Mouse (Mus musculus) macrophage (primary cell): ENCODE results near the gene Mettl16. TPM values are rescaled to one million over a fixed set of nuclear protein-coding genes. Genes with fewer than 3 reads are reported as not detected.

Experiments
- H3K27ac ChIP-seq: fragments of 350-480 bp; formaldehyde crosslinking; 2 replicates; pipeline ENCODE4 v1.9.0; 2021
- H3K36me3 ChIP-seq: fragments of 350-480 bp; formaldehyde crosslinking; 2 replicates; pipeline ENCODE4 v1.9.0; 2021; ENCODE audit errors: inconsistent target
- H3K4me3 ChIP-seq: fragments of 350-480 bp; formaldehyde crosslinking; 2 replicates; pipeline ENCODE4 v1.9.0; 2021; ENCODE audit errors: inconsistent target
- H3K79me2 ChIP-seq: fragments of 350-480 bp; formaldehyde crosslinking; 2 replicates; pipeline ENCODE4 v1.9.0; 2021; ENCODE audit errors: inconsistent target
- WGBS: methylation state at CpG from one replicate; pipeline ENCODE4 v1.1.7; 2026; ENCODE audit warnings: inconsistent platforms; ENCODE audit not compliant: missing documents; 5-methylcytosine and 5-hydroxymethylcytosine counted together
- polyA plus RNA-seq: library from polyadenylated mRNA; stranded (reverse); fragments of 250-400 nt; gene quantifications from 3 replicates; pipeline ENCODE4 v1.2.4, GENCODE M21; 2018; ENCODE audit warnings: inconsistent platforms

Mettl16 gene
- polyA plus RNA-seq, 1 experiment from 2014 or later = 15.0 TPM

DNA sequence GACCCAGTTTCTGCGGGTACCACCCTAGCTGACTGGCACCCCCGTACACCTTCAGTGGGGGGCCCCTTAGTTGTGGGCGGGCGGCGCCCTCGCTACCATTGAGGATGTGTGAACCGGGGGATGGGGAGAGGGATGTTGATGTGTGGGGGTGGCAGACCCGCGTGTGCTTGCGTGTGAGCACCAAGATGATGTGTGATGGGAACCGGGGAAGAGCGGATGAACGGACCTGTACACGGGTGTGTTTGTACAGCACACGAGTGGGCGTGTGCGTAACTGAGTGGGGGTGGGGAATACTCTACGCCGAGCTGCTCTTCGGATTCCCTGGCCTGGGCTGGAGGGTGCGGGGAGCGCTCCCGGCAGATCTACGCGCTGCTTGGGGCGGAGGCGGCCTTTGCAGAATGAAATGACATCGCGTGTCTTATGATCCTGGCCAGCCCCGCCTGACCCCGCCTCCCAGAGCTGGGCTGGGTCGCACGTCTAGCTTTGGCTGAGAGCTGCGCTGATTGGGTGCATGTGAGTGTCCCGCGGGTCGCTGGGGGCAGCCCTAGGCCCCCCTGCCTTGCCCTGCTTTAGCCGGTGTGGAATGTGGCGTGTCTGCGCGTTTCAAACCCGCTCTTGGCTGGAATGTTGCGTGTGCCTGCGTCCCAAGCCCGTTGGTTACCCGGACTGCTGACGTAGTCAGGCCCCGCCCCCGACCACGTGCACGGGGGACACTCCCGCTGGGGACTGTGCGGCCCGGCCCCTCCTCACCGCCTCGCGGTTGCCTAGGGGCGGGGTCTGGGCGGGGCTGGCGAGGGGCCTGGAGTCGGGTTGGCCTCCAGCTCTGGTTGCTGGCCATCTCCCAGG lies 61.2 kb downstream of the Mettl16 start:
- Histone ChIP-seq H3K36me3 (no peaks in the 10 kb centered on the region), H3K4me3 (peak overlapping the region; percentile 96), H3K27ac (peak overlapping the region; percentile 98), H3K79me2 (peaks cover 44% of the 10 kb centered on the region)
- under 1% methylated on average over 56 of the region's 61 CpGs for WGBS

- H3K27ac ChIP-seq = peak overlapping the region; percentile 97
- peak overlapping the region; percentile 41 for H3K4me3 ChIP-seq
- H3K79me2 ChIP-seq = peaks cover 48% of the 10 kb centered on the region
- WGBS = under 1% methylated on average over 23 of the region's 26 CpGs
- no peaks in the 10 kb centered on the region for H3K36me3 ChIP-seq
Measured at GRCm38 (mm10) chr11:74832503-74833143, 62.0 kb downstream of the Mettl16 start.

- 74% methylated on average over 8 of the region's 8 CpGs for WGBS
- Histone ChIP-seq H3K79me2 (peaks cover 48% of the 10 kb centered on the region), H3K27ac (peak overlapping the region; percentile 97), H3K36me3 (no peaks in the 10 kb centered on the region), H3K4me3 (peak overlapping the region; percentile 41; the same call in 1 of the 2 replicates)
Measured at GRCm38 (mm10) chr11:74833536-74834358, 63.1 kb downstream of the Mettl16 start.

- Histone ChIP-seq H3K27ac (peak overlapping the region; percentile 97), H3K4me3 (no peak overlapping the region), H3K79me2 (peaks cover 51% of the 10 kb centered on the region), H3K36me3 (no peaks in the 10 kb centered on the region)
- WGBS = 62% methylated on average over 1 of the region's 1 CpGs
Measured at GRCm38 (mm10) chr11:74834359-74834638, 63.7 kb downstream of the Mettl16 start.

- Histone ChIP-seq H3K4me3 (no peak overlapping the region), H3K36me3 (no peaks in the 10 kb centered on the region), H3K79me2 (peaks cover 55% of the 10 kb centered on the region), H3K27ac (peak overlapping the region; percentile 97)
- 55% methylated on average over 5 of the region's 5 CpGs for WGBS
Measured at GRCm38 (mm10) chr11:74834650-74835277, 64.1 kb downstream of the Mettl16 start.

- H3K36me3 ChIP-seq = peaks cover 5% of the 10 kb centered on the region; the same call in 1 of the 2 replicates
- no peak overlapping the region for H3K27ac ChIP-seq
- peaks cover 65% of the 10 kb centered on the region for H3K79me2 ChIP-seq
- WGBS = 94% methylated on average over 6 of the region's 6 CpGs
- H3K4me3 ChIP-seq = no peak overlapping the region
Measured at GRCm38 (mm10) chr11:74835593-74836224, 65.1 kb downstream of the Mettl16 start.

DNA sequence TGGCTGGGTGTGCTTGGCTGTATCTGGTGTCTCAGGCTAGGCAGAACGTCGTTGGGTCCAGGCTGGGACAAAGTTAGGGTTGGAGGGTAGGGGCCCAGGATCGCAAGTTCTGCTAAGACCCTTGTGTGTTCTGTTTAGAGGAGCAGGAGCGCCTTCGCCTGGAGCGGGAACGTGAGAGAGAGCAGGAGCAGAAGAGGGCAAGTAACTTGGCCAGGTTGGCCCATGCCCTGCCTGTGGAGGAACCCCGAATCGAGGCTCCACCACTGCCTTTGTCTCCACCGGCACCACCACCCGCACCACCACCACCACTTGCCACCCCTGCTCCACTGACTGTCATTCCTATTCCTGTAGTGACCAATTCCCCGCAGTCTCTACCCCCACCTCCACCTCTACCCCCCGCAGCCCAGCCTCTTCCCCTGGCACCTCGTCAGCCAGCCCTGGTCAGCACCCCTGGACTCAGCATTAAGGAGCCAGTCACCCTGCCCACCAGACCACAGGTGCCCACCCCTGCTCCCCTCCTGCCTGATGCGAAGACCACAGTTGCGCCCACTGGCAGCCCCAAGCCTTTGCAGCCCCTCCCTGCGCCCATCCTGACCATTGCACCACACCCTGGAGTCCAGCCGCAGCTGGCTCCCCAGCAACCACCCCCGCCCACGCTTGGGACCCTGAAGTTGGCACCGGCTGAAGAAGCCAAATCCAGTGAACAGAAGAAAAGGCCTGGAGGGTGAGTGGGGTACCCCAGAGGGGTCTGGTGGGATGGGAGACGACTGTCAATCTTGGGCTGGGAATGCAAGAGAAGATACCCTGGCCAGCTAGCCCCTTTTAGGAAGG lies 65.8 kb downstream of the Mettl16 start:
- WGBS = 90% methylated on average over 22 of the region's 22 CpGs
- Histone ChIP-seq H3K79me2 (peaks cover 72% of the 10 kb centered on the region), H3K36me3 (peaks cover 11% of the 10 kb centered on the region), H3K27ac (peak overlapping the region; percentile 99), H3K4me3 (no peak overlapping the region)

GRCm38 (mm10) chr11:74837056-74837693 lies 66.5 kb downstream of the Mettl16 start:
- 31% methylated on average over 16 of the region's 16 CpGs for WGBS

GRCm38 (mm10) chr11:74837694-74838431 lies 67.2 kb downstream of the Mettl16 start:
- WGBS = under 1% methylated on average over 48 of the region's 54 CpGs
- peaks cover 80% of the 10 kb centered on the region for H3K79me2 ChIP-seq
- peak overlapping the region; percentile 38 for H3K4me3 ChIP-seq
- H3K36me3 ChIP-seq = peaks cover 22% of the 10 kb centered on the region
- H3K27ac ChIP-seq = peak overlapping the region; percentile 99

More at GRCm38 (mm10) chr11:74837056-74837693, 66.5 kb downstream of the Mettl16 start:
- Histone ChIP-seq H3K27ac (peak overlapping the region; percentile 99), H3K4me3 (no peak overlapping the region; the same call in 1 of the 2 replicates), H3K36me3 (peaks cover 19% of the 10 kb centered on the region), H3K79me2 (peaks cover 80% of the 10 kb centered on the region)

GRCm38 (mm10) chr11:74838441-74838840 lies 67.8 kb downstream of the Mettl16 start:
- peaks cover 27% of the 10 kb centered on the region for H3K36me3 ChIP-seq
- H3K4me3 ChIP-seq = no peak overlapping the region; the same call in 1 of the 2 replicates
- H3K27ac ChIP-seq = peak overlapping the region; percentile 99
- peaks cover 79% of the 10 kb centered on the region for H3K79me2 ChIP-seq
- under 1% methylated on average over 32 of the region's 35 CpGs for WGBS

- peaks cover 32% of the 10 kb centered on the region for H3K36me3 ChIP-seq
- H3K4me3 ChIP-seq = peak overlapping the region; percentile 9; the same call in 1 of the 2 replicates
- 0% methylated on average over 6 of the region's 6 CpGs for WGBS
- H3K79me2 ChIP-seq = peaks cover 79% of the 10 kb centered on the region
- H3K27ac ChIP-seq = peak overlapping the region; percentile 99
Measured at GRCm38 (mm10) chr11:74838971-74839370, 68.3 kb downstream of the Mettl16 start.
